Mouse (Mus musculus) urinary bladder, adult 18-20 months (tissue): Measurements from ENCODE around the gene Traf5.

Experiments
- DNase-seq, 2 experiments: peaks; one replicate each; pipeline ENCODE4 v3.0.0; 2022; ENCODE audit warnings: low spot score in 2 of 2, mixed read lengths in 2 of 2

Gene Traf5

DNA sequence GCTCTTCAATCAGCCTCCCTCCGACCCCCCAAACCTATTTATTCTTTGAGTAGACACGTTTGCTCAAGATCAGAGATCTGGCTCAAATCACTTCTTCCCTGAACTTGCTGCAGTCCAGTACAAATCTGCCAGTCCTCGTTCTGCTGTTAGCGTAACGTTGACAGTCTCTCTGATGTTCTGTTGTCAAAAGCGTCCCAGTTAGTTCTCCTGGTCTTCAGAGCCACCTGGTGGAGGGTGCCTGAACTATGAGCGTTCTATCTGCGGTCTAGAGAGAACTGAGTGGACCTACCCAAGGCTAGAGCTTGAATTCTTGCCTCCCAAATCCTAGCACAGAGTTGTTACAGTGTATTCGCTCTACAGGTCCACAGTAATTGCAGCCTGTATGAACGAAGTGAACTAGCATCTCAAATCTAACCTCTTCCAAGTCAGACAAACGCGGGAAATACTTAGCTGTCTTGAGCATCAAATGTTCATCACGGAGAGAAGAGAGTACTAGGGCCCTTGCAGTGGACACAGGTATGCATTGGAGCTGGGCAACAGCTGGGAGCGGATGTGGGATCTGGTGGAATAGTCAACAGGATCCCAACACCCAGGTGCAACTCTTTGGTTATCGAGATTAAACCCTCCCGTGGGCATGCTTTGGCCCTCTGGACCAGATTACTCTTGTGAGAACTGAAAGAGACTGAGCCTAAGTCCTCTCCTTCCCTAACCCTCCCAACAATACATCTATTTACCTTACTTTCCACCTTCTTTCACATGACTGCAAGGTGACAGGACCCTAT, 711 bp upstream of the Traf5 start:
- peak; percentile 71 to 74 for DNase-seq

DNA sequence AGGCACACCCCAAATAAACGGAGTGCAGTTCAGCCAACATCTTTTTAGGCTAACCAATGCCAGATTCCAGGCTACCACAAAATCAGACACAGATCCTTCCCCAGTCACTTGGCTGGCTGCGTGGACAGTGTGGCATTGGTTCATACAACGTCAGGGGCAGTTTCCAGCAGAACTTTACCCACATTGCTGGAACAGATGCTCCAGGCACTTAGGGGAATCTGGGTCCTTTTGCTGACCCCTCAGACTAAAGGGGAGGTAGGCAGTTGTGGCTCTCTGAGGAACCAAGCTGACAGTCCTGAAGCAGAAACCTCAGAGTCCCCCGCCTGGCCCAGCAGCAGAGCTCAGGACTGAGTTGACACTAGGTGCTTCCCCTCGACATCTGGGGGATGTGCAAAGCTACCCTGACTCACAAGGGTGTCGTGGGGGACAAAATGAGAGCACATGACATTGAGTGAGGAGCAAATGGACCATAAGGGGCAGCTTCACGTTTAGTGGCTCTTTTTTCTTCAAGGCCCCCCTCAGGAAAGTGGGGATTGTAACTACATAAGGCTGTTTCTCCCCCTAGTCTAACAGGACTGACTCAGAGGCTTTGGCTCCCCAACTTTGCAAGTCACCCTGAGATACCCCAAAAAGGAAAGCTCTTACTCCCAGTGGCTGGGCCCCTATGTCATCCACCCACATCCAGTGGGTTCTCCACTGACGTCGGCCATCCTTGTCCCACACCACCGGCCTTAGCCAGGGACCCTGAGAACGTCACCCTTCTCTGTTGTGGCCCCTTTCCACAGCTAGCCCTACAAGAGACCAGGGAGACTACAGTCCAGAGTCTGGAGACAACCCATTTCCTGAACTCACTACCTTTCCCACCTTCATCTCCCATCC, 1.4 kb downstream of the Traf5 start:
- DNase-seq, result no peak

DNA sequence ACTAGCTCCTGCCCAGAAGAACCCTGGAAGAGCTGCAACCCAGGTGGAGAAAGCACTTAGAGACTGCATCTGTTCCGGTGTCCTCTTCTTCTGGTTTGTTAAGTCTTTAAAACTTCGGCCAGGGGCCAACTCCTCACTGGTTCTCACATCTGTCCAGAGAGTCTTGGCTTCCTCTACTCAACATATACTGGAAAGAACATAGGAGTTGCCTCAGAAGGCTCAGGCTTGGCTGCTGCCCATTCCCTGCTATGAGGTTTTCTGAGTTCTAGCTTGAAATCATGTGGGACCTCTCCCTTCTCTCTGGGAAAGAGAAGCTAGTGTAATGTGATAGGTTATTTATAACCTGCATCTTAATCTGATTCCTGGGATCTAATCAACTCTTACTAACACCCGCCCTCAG, 2.1 kb downstream of the Traf5 start:
- DNase-seq, result no peak

DNA sequence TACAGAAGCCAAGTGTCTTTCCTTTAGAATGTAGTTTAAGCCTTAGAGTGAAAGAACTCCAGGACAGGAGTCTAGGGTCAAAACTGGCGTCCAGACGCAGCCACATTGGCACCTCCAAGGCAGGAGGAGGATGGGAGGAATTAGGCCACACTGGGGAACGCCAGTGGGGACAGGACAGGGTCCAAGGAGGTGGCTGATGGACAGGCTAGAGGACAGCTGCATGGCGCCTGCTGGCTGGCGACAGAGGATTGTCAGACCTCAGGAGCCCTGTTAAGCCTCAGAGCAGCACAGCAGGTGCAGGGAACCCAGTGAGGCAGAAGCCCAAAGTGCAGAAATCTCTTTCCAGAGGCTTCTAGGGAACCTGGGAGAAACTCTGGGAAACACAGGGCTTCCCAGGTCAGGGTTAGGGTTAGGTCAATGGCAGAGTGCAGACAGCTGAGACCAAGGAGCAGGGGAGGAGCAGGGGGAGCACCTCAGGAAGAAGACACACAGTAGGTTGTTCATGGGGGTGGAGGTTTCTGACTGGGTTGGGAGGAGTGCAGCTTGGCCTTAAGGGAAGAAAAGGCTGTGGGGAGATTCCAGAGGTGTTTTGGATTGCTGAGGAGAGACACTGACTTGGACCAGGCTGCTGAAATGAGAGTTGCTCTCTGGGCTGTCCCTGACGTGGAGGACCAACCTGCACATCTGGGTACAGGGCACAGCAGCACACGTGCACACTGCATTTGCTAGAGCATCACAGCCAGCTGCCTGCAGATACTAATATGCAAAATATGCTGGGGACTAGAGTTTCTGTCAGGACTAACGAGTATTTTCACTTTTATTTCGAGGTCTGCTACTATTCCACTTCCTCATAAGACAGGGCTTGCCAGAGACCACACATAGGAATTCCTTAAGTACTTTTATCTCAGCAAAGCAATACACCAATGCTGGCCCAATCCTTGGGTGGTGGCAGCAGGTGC, 2.9 kb downstream of the Traf5 start:
- no peak for DNase-seq

DNA sequence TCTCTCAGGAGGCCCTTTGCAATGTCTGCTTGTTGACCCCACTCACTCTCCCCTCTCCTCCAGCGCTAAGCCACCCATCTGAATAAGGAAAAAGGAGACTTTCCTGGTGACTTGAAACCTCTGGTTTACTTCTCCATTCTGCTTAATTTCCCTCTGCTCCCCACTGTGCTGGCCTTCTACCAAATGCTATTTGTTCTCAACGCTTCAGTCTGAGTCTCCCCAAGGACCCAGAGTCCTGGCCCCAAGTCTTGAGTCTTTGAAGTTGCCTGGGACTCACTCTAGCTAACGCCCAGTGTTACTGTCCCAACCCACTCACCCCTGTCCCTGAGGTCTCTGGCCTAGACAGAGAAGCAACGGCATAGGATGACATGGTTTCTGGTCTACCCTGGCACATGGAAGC, 4.3 kb downstream of the Traf5 start:
- DNase-seq, result no peak

DNA sequence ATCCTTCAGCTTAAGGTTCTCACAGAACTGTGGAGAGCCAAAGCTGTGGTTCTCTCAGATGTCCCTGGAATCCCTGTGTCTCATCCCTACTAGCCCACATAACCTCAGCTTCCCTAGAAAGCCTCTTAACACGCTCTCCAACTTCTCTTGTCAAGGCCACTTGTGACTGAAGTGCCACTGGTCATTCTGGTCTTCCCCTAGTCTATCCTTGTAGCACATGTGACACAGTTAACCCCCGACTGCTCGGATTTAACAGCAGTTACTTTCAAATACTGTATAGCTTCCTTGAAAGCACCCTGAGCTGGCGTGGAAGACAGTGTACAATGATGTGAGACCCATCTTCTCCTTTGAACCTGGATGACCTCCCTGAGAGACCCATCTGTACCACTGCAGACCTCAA, 5.3 kb downstream of the Traf5 start:
- no peak for DNase-seq

DNA sequence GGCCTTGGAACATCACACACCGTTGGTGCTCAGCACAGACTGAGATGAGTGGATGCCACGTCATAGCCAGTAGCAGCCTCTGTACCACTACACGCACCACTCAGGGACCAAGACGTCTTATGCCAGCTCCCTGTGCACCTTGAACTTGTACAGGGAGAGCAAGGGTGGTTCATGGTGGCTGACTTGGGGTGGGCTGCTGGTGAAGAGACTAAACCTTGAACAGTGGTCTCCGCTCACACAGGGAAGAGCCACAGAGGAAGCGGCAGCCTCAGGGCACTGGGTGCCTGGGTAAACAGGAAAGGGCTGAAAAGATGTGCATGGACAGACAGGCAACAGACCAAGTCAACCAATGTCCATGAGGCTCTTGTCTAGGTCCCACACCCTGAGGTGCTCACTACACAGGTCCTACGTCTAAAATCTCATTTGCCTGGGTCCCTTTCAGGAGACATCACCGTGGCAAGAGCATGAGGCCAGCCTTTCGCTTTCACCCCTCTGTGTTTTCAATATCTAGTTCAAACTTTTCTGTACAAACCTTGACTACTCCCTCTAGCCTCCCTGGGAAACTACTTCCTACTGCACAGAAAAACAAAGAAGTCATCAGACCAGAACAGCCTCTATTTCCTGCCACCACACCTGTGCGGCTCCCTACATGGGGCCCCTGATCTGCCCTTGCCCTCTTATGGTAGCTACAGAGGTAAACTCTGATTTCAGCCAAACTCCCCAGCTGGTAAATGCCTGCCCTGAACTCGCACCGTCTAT, 5.9 kb downstream of the Traf5 start:
- no peak for DNase-seq

DNA sequence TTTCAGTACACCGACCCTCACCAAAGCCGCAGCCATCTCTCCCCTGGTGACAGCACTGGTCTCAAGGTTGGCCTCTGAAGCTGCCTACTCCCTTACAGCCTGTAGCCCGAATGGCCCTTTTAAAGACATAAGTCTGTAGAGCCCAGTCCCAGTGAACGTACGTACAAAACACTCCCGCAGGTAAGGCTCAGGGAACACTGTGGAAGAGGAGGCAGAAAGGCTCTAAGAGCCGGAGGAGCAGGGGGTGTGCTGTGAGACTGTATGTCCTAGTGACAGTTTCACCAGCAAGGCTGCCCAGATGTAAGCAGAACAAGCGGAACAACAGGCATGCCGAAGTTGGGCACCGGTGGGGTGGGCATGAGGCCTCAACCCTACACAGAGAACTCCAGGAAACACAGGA, 7.1 kb downstream of the Traf5 start:
- DNase-seq, result no peak

DNA sequence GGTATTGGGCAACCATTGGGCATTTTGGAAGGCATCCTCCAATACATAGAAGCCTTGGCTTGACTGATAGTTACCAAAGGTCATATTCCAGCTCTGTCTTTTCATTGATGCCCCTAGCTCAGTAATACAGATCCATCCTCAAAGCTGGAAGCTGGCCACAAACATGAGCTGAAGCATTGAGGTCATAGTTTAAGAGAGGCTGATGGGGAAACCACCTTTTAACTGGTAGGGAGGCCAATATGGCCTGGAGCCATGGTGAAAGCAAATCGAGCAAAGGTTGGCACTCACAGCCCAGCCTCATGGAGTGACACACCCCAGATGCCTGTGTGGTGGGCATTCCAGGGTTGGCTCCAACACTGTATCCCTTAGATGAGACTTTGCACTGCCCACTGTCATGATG, 9.7 kb downstream of the Traf5 start:
- no peak for DNase-seq

DNA sequence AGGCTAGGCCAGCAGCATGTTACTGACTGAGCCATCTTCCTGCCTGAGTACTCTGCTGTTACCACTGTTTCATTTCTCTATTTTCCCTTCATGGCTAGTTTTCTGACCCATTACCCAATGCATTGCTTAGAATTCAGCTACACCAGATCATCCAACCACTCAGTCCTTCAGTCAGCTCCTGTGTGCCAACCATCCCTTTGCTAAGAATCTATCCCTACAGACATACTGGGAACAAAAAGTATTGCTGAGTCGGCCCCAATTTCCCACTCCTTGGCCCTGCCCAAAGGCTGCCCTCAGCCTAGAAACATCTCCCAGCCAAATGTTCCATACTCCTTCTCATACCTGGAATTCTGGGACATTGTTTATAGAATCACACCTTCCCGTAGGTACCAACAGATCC, 11.2 kb downstream of the Traf5 start:
- DNase-seq, result no peak

DNA sequence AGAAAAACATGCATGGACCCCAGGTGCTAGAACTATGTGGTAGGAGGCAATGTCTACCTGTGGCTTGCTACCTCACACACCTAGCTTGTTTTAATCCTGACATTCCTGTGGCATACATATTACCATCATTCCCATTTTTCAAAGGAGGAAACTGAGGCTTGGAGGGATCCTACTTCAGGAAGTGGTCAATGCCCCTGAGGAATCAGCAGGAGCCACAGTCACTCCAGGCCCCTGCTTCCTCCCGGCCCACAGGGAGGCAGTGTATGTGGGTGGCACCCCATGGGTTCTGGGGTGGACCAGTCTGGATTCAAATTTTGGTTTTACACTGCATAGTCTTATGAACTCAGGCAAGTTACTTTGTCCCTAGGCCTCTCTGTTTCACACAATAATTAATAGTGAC, 13.2 kb downstream of the Traf5 start:
- no peak for DNase-seq

DNA sequence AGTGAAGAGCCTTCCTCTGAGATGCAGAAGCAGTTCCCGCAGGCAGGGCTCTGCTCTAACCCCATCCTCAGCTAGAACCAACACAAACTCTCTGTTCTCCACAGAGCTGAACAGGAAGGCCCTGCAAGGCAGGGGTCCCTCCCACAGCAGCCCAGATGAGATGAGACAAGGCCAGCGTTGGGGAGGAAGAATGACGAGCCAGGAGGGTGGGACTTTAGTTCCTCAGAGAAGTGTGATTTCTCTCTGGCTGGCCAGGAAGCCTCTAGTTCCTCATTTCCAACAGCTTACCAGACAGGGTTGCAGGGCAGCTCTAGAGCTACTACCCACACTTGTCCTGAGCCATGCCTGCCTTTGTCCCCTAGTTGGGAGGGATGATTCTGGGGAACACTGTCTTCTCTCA, 14.0 kb downstream of the Traf5 start:
- DNase-seq, result peak in 1 of 2 experiments; percentile 53

DNA sequence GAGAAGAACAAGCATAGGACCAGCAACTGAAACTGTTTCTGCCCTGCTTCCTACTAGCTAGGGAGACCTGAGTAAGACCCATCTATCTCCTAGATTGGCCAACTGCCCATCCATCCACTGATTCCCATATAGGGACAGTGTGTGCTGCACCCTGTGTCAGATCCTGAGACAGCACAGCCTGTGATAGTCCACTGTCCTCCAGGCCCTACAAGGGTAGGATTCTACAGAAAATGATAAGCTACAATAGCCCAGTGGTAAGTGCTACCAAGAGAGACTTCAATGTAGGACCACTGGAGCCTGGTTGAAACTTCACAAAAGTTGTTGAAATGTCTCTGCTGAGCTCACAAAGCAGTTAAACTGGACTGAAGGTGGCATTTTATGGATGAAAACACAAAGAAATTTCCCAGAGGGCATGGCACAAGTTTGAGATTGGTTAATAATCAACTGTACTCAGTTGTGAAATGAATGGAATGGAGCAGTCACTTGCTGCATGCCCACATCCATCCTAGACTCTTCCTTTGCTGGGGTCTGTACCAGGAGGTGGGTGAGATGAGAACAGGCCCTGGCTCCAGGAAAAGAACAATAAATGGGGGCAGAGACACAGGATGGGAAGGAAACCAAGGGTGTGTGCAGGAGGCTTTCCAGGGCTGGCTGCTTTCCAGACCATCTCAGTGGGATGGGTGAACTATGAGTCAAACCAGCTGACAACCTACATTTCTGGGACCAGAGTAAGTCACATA, 15.4 kb downstream of the Traf5 start:
- DNase-seq, result no peak

DNA sequence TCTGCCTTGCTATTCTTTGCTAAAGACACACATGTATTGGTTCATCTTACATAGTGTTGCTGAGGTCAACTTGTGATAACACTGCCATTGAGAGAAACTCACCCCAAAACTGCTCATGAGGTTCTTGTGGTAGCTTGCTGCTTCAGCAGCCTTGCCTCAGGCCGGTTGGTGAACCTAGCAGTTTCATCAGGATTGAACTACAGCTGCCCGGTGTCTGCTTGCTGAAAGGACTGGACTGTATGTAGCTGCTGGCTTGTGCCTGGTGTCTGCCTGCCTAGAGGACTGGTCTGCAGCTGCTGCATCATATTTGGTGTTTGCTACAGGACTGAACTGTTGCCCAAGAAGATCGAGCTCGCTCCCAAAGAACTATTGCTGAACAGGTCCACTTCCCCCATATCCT, 16.3 kb downstream of the Traf5 start:
- DNase-seq, result no peak

DNA sequence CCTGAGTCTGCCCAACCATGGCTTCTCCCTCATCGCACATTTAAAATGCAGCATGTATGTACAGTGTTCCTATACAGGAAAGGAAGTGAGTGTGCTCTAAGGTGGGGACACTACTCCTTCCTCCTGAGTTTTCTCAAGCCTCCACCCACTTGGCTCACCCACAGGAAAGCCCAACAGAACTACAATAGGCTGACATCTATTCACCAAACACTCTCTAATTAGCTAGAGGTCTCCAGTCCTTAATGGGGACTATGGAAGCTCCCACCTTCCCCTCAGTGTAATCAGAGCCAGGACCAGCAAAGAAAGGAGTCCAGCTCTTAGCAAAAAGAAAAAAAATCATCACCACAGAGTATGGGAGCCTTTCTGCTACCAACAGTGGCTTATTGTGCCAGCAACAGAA, 17.5 kb downstream of the Traf5 start:
- no peak for DNase-seq

DNA sequence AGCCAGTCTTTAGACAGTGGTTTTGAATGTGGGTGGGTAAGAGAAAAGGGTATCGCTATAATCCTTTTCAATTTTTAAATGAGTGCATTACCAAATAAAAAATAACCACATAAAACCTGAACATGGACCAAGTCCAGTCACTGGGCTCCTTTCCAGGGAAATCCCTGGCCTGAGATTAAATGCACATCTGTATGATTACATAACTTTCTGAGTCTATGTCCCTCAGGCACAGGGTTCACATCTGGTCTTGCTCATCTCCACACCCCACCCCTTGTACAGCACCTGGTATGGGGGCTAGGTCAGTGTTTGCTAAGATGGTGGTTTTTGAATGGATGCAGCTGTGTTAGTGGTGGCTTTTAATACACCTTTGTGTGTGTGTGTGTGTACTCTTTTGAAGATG, 19.9 kb downstream of the Traf5 start:
- DNase-seq, result no peak

DNA sequence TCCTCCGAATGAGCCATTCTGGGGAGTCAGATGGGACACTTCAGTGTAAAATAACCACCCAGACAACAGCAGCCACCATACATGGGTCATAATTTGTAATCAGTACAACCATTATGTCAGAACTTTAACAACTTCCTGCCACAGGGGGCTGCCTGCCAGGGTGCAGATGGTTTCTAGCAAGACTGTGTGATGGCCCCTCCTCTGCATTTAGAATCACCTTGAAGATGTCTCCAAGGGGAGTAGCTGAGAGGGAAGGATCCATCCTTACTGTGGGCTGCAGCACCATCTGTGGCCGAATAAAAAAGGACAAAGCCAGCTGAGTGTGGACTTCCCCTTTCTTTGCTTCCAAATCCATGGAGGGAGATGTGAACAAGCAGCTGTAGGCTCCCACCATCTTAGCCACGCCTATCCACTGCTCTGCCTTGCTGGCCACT, 21.7 kb downstream of the Traf5 start:
- no peak for DNase-seq

DNA sequence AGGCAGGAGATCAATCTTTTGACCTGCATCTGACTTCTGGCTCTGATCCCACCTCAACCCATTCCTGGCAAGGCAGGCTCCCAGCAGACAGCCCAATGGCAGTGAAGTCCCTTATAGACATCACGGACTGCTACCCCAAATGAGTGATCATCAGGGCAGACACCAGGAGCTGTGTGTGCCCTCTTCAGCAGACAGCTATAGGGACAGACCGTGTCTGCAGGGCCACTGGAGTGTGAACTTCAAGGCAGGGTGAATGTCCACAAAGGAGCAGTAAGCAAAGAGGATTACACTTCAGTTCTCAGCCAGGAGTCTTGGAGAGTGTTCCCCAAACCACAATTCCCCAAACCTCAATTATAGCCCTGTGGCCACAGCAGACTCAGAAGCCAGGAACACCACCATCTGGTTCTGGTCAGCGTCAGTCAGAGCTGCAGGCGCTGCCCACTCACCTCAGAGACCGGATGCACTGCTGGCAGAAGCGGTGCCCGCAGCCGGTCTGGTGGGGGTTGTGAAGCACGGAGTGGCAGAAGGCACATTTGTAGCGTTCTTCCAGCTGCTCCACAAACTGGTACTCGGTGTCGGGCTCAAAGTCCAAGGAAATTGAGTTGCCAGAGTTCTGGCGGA, 22.3 kb downstream of the Traf5 start:
- no peak for DNase-seq

DNA sequence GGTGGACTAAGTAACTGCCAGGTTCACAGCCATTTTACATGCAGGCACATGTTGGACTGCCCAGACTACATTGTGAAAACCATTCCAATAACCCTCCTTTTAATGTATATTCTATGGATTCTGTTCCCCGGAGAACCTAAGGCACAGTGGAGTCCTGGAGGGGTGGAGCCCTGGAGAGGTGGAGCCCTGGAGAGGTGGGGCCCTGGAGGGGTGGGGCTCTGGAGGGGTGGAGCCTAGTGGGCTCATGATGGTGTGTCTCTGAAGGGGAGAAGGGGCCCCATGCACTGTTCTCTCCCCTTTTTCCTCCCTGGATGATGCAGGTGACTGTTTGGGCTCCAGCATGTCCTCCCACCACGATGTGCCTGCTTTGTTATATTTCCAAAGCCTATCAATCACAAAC, 24.2 kb downstream of the Traf5 start:
- no peak for DNase-seq

DNA sequence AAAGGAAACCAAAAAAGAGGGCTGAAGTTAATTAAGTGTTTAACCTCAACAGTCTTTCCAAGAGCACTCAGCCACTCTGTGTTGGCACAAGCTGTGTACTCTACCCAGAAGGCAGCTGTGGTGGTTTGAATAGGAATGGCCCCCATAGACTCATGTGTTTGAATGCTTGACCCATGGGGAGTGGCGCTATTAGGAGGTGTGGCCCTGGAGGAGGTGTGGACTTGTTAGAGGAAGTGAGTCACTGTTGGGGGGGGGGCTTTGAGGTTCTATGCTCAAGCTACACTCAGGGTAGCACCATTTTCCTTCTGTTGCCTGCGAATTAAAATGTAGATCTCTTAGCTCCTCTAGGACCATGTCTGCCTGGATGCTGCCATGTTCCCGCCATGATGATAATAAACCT, 25.4 kb downstream of the Traf5 start:
- DNase-seq, result no peak
